Mouse (Mus musculus): ENCODE results near the gene Cdc42bpb. TPM values are rescaled to one million over a fixed set of nuclear protein-coding genes. Genes with fewer than 3 reads are reported as not detected.

The Cdc42bpb gene
- polyA plus RNA-seq, 1 experiment from 2014 or later = 39.4 TPM

DNA sequence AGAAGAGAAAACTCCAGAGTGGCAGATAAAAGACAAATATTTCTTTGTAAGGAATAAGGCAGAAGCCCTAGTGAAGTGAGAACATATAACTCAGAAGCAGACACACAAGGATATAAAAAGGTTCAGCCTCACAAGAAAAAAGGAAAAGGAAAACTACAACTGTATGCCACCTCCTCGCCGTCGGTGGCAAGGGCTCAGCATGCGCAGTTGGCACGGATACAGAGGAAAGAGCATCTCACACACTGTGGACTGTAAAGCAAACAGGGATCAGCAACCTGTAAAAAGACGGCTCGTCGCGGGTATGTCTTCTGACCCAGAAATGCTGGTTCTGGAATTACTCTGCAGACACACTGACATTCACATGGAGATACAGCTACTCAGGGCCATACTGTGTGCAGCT, 45.9 kb downstream of the Cdc42bpb start:
- Histone ChIP-seq H3K4me2 (replicated peaks) (no peak overlapping the region), H3K27ac (replicated peaks) (no peak overlapping the region), H3K4me1 (no peaks in the 10 kb centered on the region), H3K27me3 (no peaks in the 10 kb centered on the region), H3K36me3 (peaks cover 77% of the 10 kb centered on the region), H3K9ac (replicated peaks) (no peak overlapping the region), H3K9me3 (no peaks in the 10 kb centered on the region), H3K4me3 (no peak overlapping the region)
- ATAC-seq (ENCODE audit: low FRiP score, low read depth) = no peak
- WGBS = 91% methylated on average over 9 of the region's 9 CpGs

DNA sequence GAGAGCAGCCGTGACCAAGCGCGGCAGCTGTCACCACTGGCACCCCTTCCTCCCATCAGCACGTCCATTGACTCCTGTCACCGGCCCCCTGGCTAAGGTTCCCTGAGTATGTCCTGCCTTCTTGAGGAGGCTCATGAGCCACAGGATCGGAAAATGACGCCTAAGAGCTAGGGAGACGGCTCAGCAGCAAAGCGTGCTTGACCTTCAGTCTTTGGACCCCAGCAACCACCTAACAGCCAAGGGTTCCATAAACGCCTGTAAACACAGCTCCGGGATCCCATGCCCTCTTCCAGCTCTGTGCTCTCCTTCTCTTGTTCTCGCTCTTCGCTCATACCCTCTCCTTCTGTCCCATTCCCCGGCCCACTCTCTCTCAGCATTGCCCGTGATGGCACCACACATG, 48.2 kb downstream of the Cdc42bpb start:
- no peak overlapping the region for H3K9ac ChIP-seq (replicated peaks)
- H3K4me1 ChIP-seq = no peaks in the 10 kb centered on the region
- no peak overlapping the region for H3K27ac ChIP-seq (replicated peaks)
- H3K36me3 ChIP-seq = peaks cover 73% of the 10 kb centered on the region
- H3K4me2 ChIP-seq (replicated peaks) = no peak overlapping the region
- no peak for ATAC-seq (ENCODE audit: low FRiP score, low read depth)
- no peak overlapping the region for H3K4me3 ChIP-seq
- H3K27me3 ChIP-seq = no peaks in the 10 kb centered on the region
- 93% methylated on average over 15 of the region's 15 CpGs for WGBS
- H3K9me3 ChIP-seq = no peaks in the 10 kb centered on the region

DNA sequence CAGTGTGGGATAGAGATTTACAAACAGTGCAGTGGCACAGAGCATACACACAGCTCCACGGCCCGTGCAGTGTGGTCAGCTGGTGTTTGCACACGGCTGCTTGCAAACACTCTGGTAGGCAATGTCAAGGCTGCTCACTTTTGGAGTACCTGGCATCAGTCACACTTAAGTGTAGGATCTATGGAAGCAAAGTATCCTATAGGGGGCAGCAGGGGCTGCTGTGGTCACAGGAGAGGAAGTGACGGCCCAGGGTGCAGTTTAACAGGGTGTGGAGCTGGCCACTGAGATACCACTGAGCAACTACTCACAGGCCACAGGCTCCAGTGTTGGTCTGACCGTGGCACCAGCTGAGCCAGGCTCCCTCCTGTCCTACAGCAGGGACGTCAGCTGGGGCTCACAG, 49.2 kb downstream of the Cdc42bpb start:
- H3K4me2 ChIP-seq (replicated peaks) = no peak overlapping the region
- no peak overlapping the region for H3K27ac ChIP-seq (replicated peaks)
- WGBS = 86% methylated on average over 6 of the region's 6 CpGs
- ATAC-seq (ENCODE audit: low FRiP score, low read depth) = no peak
- peaks cover 78% of the 10 kb centered on the region for H3K36me3 ChIP-seq
- H3K9ac ChIP-seq (replicated peaks) = no peak overlapping the region
- no peaks in the 10 kb centered on the region for H3K9me3 ChIP-seq
- H3K4me1 ChIP-seq = no peaks in the 10 kb centered on the region
- no peak overlapping the region for H3K4me3 ChIP-seq
- no peaks in the 10 kb centered on the region for H3K27me3 ChIP-seq

DNA sequence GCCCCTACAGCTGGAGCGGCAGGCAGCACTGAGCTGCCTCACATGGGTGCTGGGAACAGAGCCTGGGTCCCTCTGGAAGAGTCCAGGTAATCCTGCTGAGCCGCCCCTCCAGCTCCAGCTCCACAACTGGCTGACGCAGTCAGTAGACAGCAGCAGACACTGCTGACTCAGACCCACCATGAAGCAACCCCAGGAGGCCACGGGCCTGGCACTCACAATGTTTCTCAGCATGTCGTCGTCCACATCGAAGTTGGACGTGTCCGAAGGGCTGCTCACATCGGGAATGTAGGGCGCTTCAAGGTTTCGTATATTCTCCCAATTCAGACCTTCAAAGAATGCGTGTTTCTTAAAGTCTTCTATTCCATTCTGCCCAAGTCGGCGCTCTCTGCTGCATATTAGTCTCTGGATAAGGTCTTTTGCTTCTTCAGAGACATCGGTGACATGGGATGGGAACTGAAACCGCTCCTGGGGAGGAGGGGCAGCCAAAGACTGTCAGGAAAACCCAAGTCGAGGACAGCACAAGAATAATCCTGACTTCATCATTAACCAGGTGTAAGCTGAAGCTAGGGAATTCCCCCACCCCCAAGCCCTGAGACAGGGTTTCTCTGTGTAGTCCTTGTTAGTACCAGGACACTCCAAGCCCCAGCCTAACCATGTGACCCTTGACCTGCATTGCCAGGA, 51.6 kb downstream of the Cdc42bpb start:
- Histone ChIP-seq H3K4me3 (no peak overlapping the region), H3K27me3 (no peaks in the 10 kb centered on the region), H3K36me3 (peaks cover 82% of the 10 kb centered on the region), H3K4me2 (replicated peaks) (no peak overlapping the region), H3K9me3 (no peaks in the 10 kb centered on the region), H3K9ac (replicated peaks) (no peak overlapping the region), H3K27ac (replicated peaks) (no peak overlapping the region), H3K4me1 (no peaks in the 10 kb centered on the region)
- ATAC-seq (ENCODE audit: low FRiP score, low read depth) = no peak
- 92% methylated on average over 18 of the region's 18 CpGs for WGBS

DNA sequence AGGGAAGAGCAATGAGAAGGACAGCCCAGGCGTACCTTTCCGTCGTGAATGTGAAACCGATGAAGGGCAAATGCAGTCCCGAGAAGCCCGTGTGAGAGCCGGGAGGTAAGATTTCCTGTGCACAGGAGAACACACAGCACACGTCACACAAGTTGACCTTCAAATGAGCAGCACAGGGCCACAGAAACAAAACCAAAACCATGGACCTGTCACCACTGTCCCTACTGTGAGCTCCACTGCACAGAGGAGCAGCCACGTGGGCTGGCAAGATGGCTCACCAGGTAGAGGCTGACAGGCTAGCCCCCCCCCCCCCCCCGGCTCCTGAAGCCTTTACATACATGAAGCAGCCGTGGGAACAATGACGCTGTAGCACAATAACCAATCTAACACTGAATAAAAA, 52.6 kb downstream of the Cdc42bpb start:
- Histone ChIP-seq H3K36me3 (peaks cover 91% of the 10 kb centered on the region), H3K9ac (replicated peaks) (no peak overlapping the region), H3K4me2 (replicated peaks) (no peak overlapping the region), H3K27me3 (no peaks in the 10 kb centered on the region), H3K27ac (replicated peaks) (no peak overlapping the region), H3K4me3 (no peak overlapping the region), H3K9me3 (no peaks in the 10 kb centered on the region), H3K4me1 (no peaks in the 10 kb centered on the region)
- 96% methylated on average over 12 of the region's 12 CpGs for WGBS
- ATAC-seq (ENCODE audit: low FRiP score, low read depth) = no peak

DNA sequence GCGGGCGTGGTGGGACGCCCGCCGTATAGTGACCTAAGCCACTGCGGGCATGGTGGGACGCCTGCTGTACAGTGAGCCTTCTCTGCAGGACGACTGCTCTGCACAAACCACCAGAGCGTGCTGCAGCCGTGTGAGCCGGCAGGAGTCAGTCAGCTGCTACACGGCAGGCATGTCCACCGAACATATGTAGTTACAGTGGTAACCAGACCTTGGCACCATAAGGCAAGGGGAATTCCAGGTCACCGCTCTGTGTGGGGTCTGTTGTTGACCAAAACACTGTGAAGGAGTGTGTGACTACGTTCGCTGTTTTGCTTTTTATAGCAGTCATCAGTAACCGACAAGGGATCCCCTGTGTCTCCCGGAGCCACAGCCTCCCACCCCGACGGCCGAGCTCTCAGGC, 53.0 kb downstream of the Cdc42bpb start:
- no peak overlapping the region for H3K4me3 ChIP-seq
- no peak overlapping the region for H3K4me2 ChIP-seq (replicated peaks)
- H3K9ac ChIP-seq (replicated peaks) = no peak overlapping the region
- WGBS = 94% methylated on average over 21 of the region's 21 CpGs
- no peaks in the 10 kb centered on the region for H3K4me1 ChIP-seq
- no peak overlapping the region for H3K27ac ChIP-seq (replicated peaks)
- H3K9me3 ChIP-seq = no peaks in the 10 kb centered on the region
- no peak for ATAC-seq (ENCODE audit: low FRiP score, low read depth)
- peaks cover 95% of the 10 kb centered on the region for H3K36me3 ChIP-seq
- H3K27me3 ChIP-seq = no peaks in the 10 kb centered on the region

DNA sequence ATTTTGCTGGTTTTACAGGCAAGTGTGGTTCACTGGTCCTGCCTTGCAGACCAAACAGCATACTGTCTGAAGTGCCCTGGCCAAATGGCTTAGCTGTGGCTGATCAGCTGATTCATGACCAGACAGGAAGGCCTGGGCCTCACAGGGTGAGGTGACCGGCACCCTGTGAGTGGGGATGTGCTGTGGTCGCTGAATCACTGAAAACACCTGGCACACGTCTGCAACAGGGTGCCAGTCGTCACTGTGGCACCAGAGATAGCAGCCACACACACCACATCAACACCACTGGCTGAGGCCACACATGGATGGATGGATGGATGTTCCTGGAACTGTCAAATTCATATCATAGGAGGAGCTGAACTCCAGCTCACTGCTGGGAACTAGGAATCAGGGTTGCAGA, 54.1 kb downstream of the Cdc42bpb start:
- Histone ChIP-seq H3K36me3 (peaks cover 95% of the 10 kb centered on the region), H3K4me3 (no peak overlapping the region), H3K4me2 (replicated peaks) (no peak overlapping the region), H3K27me3 (no peaks in the 10 kb centered on the region), H3K9me3 (no peaks in the 10 kb centered on the region), H3K9ac (replicated peaks) (no peak overlapping the region), H3K27ac (replicated peaks) (no peak overlapping the region), H3K4me1 (no peaks in the 10 kb centered on the region)
- WGBS = 96% methylated on average over 4 of the region's 4 CpGs
- no peak for ATAC-seq (ENCODE audit: low FRiP score, low read depth)

DNA sequence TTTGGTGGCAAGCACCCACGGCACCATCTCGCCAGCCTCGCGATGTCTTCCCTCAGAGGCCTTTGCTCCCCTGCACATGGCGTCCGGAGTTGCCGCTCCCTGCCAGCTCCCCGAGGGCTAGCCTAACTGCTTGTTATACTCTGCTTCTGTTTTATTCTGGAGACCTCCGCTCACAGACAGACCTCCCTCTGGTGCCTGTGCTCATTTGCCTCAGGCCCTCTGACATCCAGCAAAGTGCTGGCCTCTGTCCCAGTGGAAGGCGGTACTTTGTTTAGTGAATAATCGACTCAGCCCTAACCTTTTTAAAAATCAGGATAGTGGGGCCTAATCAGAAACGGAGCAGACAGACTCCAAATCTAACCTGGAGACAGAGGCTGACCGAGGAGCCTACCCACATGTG, 55.7 kb downstream of the Cdc42bpb start:
- Histone ChIP-seq H3K4me1 (no peaks in the 10 kb centered on the region), H3K27me3 (no peaks in the 10 kb centered on the region), H3K9ac (replicated peaks) (no peak overlapping the region), H3K36me3 (peaks cover 95% of the 10 kb centered on the region), H3K4me3 (no peak overlapping the region), H3K4me2 (replicated peaks) (no peak overlapping the region), H3K9me3 (no peaks in the 10 kb centered on the region), H3K27ac (replicated peaks) (no peak overlapping the region)
- ATAC-seq (ENCODE audit: low FRiP score, low read depth) = no peak
- WGBS = 94% methylated on average over 13 of the region's 13 CpGs

DNA sequence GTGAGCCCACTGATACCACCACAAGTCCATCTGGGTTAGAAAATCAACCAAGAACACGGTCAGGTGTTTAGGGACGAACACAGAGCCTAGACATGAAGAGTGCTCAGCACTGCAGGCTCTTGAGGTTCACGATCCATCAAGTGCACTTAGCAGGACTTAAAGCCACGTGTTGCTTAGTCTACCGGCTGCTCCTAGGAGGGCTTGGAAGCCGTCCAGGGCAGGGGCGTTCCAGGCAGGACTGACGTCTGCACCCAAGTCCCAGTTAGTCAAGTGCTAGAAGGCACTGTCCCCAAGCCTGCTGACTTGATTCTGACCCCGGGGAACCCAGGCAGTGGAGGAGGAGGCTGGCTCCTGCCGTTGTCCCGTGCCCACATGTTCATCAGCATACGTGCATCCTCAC, 57.0 kb downstream of the Cdc42bpb start:
- Histone ChIP-seq H3K27me3 (no peaks in the 10 kb centered on the region), H3K4me3 (no peak overlapping the region), H3K9ac (replicated peaks) (no peak overlapping the region), H3K36me3 (peaks cover 99% of the 10 kb centered on the region), H3K9me3 (no peaks in the 10 kb centered on the region), H3K27ac (replicated peaks) (no peak overlapping the region), H3K4me2 (replicated peaks) (no peak overlapping the region), H3K4me1 (no peaks in the 10 kb centered on the region)
- WGBS = 95% methylated on average over 12 of the region's 12 CpGs
- no peak for ATAC-seq (ENCODE audit: low FRiP score, low read depth)

DNA sequence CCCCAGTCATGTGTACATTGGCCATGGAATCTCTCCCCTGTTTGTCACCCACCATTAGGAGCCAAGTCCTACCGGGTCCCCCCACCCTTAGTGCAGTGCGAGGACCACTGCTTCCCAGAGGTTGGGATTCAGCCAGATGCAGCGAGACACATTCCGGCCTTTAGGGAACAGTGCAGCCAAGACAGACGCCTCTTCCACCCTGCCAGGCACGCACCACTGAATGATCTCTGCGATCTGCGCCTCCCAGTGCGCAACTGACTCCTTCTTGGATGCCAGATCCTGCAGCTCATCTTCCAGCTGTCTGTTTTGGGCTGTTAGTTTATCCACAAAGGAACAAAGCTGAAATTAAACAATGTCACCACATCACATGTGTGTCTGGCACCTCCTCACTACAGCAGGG, 59.8 kb downstream of the Cdc42bpb start:
- Histone ChIP-seq H3K4me2 (replicated peaks) (no peak overlapping the region), H3K27ac (replicated peaks) (no peak overlapping the region), H3K36me3 (peaks cover 99% of the 10 kb centered on the region), H3K9me3 (no peaks in the 10 kb centered on the region), H3K4me3 (no peak overlapping the region), H3K9ac (replicated peaks) (no peak overlapping the region), H3K27me3 (no peaks in the 10 kb centered on the region), H3K4me1 (no peaks in the 10 kb centered on the region)
- no peak for ATAC-seq (ENCODE audit: low FRiP score, low read depth)
- 94% methylated on average over 9 of the region's 9 CpGs for WGBS

DNA sequence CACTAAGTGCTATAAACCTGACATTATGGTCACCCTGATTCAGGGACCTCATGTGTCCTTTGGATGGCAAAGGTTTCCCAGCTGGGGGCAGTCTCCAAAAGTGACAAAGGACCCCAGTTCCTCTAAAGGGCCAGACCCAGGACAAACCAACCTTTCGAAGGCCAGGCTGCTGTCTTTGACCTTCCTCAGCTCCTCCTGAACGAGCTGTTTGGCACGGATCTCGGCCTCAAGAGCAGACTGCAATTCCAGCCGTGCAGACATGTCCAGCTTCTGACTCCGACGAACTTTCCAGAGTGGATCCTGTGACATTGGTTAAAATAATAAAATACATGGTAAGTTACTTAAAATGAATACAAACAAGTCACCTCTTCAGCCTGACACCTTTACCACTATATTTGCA, 63.2 kb downstream of the Cdc42bpb start:
- Histone ChIP-seq H3K27me3 (no peaks in the 10 kb centered on the region), H3K9ac (replicated peaks) (no peak overlapping the region), H3K4me2 (replicated peaks) (no peak overlapping the region), H3K9me3 (no peaks in the 10 kb centered on the region), H3K4me1 (no peaks in the 10 kb centered on the region), H3K36me3 (peaks cover 100% of the 10 kb centered on the region), H3K4me3 (no peak overlapping the region), H3K27ac (replicated peaks) (no peak overlapping the region)
- WGBS = 94% methylated on average over 7 of the region's 7 CpGs
- ATAC-seq (ENCODE audit: low FRiP score, low read depth) = no peak

DNA sequence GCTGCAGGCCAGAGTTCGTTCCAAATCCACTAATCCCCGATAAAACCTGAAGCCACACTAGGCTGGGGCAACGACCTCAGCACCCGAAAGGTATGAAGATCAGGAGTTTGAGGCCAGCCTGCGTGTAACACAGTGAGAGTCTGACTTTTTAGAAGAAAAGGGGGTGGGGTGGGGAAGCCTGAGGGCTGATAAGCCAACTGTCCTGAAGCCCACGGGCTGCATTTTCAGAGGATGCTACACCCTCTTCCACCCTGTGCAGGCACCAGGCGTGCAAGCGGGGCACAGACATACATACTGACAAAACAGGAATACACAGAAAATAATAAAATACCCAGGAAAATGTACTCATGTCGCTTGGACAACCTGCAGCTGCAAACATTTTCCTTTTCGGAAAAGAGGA, 65.7 kb downstream of the Cdc42bpb start:
- Histone ChIP-seq H3K9me3 (no peaks in the 10 kb centered on the region), H3K4me2 (replicated peaks) (no peak overlapping the region), H3K36me3 (peaks cover 97% of the 10 kb centered on the region), H3K9ac (replicated peaks) (no peak overlapping the region), H3K4me3 (no peak overlapping the region), H3K27ac (replicated peaks) (no peak overlapping the region), H3K4me1 (no peaks in the 10 kb centered on the region), H3K27me3 (no peaks in the 10 kb centered on the region)
- WGBS = 95% methylated on average over 10 of the region's 10 CpGs
- no peak for ATAC-seq (ENCODE audit: low FRiP score, low read depth)

DNA sequence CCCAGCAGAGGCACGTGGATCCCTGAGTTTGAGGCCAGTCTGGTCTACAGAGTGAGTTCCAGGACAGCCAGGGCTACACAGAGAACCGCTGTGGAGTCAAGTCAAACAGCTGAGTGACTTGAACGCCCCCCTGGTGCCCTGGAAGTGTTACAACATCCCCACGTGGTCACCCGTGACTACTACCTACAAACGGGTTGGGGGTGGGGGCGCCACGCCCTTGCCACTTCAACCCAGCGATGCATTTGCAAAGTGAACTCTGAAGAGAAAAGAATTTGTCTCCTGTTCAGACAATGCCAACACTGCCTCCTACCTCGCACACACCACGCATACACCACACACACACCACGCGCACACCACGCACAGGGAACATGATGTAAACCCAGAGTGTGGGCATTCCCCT, 67.6 kb downstream of the Cdc42bpb start:
- no peaks in the 10 kb centered on the region for H3K27me3 ChIP-seq
- no peaks in the 10 kb centered on the region for H3K4me1 ChIP-seq
- ATAC-seq (ENCODE audit: low FRiP score, low read depth) = no peak
- no peak overlapping the region for H3K4me2 ChIP-seq (replicated peaks)
- H3K9ac ChIP-seq (replicated peaks) = no peak overlapping the region
- 90% methylated on average over 14 of the region's 14 CpGs for WGBS
- no peak overlapping the region for H3K27ac ChIP-seq (replicated peaks)
- no peak overlapping the region for H3K4me3 ChIP-seq
- H3K9me3 ChIP-seq = no peaks in the 10 kb centered on the region
- peaks cover 97% of the 10 kb centered on the region for H3K36me3 ChIP-seq
